Mouse (Mus musculus) MEL (cell line): ENCODE measurements at regions not wholly inside any gene's neighbourhood (a gene's known extent, or its start where the extent isn't known, plus 50 kb on each side); places are given as distances from the start of the nearest gene placed in this dataset.

Experiments used
- CHD1 ChIP-seq: IDR thresholded peaks from 2 replicates; pipeline ENCODE4 v1.6.1; 2012; ENCODE audit warnings: low read depth, mild to moderate bottlenecking, inconsistent platforms, low read length, improper control_type of control experiment
- E2F4 ChIP-seq: IDR thresholded peaks from 2 replicates; pipeline ENCODE4 v1.6.1; 2011; ENCODE audit warnings: low read depth, low read length, improper control_type of control experiment, borderline replicate concordance
- RAD21 ChIP-seq: IDR thresholded peaks from 2 replicates; pipeline ENCODE4 v1.6.1; 2011; ENCODE audit warnings: mild to moderate bottlenecking, low read depth, low read length, improper control_type of control experiment
- SIN3A ChIP-seq: IDR thresholded peaks from 2 replicates; pipeline ENCODE4 v1.6.1; 2012; ENCODE audit warnings: low read length, improper control_type of control experiment, inconsistent platforms
- ZC3H11A ChIP-seq: IDR thresholded peaks from 2 replicates; pipeline ENCODE4 v1.6.1; 2012; ENCODE audit warnings: low read depth, mild to moderate bottlenecking, inconsistent platforms, low read length, improper control_type of control experiment

DNA sequence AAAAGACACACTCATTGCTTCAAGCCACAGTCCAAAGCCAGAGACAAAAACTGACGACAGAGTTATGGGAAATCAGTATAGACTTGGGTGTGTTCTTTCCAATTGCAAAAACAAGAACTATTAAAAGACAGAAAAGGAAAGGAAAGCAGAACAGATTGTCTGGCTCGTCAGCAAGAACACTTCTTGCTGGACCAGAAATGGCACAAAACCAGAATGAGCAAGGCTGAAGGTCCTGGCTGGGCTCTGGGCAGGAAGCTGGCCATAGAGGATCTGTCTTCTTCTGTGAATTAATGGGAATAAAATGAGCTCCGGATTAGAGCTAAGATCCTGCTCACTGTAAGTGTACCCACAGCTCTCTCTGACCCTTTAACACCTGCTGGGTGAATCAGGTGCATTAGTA, 199.9 kb upstream of the Prkcq start:
- TF ChIP-seq CHD1 (no peak), RAD21 (no peak), ZC3H11A (no peak), E2F4 (no peak), SIN3A (no peak)
